15 mouse cellular contexts compared by ENCODE assay signal in genomic region chr5:136217004-136217665, GRCm38 (mm10). TPM values are rescaled to one million over a fixed set of nuclear protein-coding genes. Genes with fewer than 3 reads are reported as not detected.
DNase-seq lines count a peak whose midpoint lies in the region; ATAC-seq lines count a peak whose summit lies in the region.
"Had no signal": no experiment of that assay in that cellular context is flagged by ENCODE, and none has a peak within 500 bp of the region (broad histone marks: within the 10 kb centered on the region; RNA-seq: fewer than 3 reads in every experiment).

No protein-coding gene starts in this region.

- H3K4me2 ChIP-seq in limb, embryonic 13.5 days (replicated peaks) = no peak overlapping the region
- no peak overlapping the region for H3K4me2 ChIP-seq in neural tube, embryonic 15.5 days
- H3K4me2 ChIP-seq: embryonic facial prominence, embryonic 15.5 days; heart, embryonic 15.5 days; lung, embryonic 15.5 days had no signal

- H3K4me1 ChIP-seq in limb, embryonic 13.5 days = no peaks in the 10 kb centered on the region
- no peaks in the 10 kb centered on the region for H3K4me1 ChIP-seq in limb, embryonic 10.5 days
- H3K4me1 ChIP-seq in neural tube, embryonic 15.5 days = no peaks in the 10 kb centered on the region
- no peaks in the 10 kb centered on the region for H3K4me1 ChIP-seq in midbrain, embryonic 10.5 days
- H3K4me1 ChIP-seq: embryonic facial prominence, embryonic 15.5 days; heart, embryonic 15.5 days; lung, embryonic 15.5 days had no signal

- DNase-seq in limb, embryonic 10.5 days (ENCODE audit: low spot score) = no peak
- peak; percentile 57 for DNase-seq in thymus, postnatal 0 days (ENCODE audit: low spot score)
- no peak for DNase-seq in thymus, adult 18-20 months
- no peak for DNase-seq in midbrain, embryonic 10.5 days (ENCODE audit: low spot score)
- no peak for DNase-seq in right cerebral cortex, adult 2 months (ENCODE audit: low spot score in 2 of 2)
- DNase-seq: cerebellum, postnatal 10 days; gastrocnemius, postnatal 14 days had no signal

- H3K9ac ChIP-seq in limb, embryonic 13.5 days = peak overlapping the region; percentile 19; the same call in 1 of the 2 replicates
- no peak overlapping the region for H3K9ac ChIP-seq in neural tube, embryonic 15.5 days (replicated peaks)
- H3K9ac ChIP-seq: embryonic facial prominence, embryonic 15.5 days; heart, embryonic 15.5 days; lung, embryonic 15.5 days had no signal

- H3K27ac ChIP-seq in limb, embryonic 13.5 days = no peak overlapping the region
- H3K27ac ChIP-seq in limb, embryonic 10.5 days = no peak overlapping the region
- H3K27ac ChIP-seq in neural tube, embryonic 15.5 days (replicated peaks) = peak overlapping the region; percentile 14; the same call in 1 of the 2 replicates
- no peak overlapping the region for H3K27ac ChIP-seq in midbrain, embryonic 10.5 days (replicated peaks)
- H3K27ac ChIP-seq: embryonic facial prominence, embryonic 15.5 days; heart, embryonic 15.5 days; kidney, postnatal 0 days; lung, embryonic 15.5 days had no signal

- WGBS in limb, embryonic 13.5 days = 82% methylated on average over 18 of the region's 18 CpGs
- WGBS in limb, embryonic 10.5 days = 84% methylated on average over 18 of the region's 18 CpGs
- WGBS in neural tube, embryonic 15.5 days = 79% methylated on average over 18 of the region's 18 CpGs
- 85% methylated on average over 18 of the region's 18 CpGs for WGBS in midbrain, embryonic 10.5 days

- no peaks in the 10 kb centered on the region for H3K27me3 ChIP-seq in limb, embryonic 13.5 days
- no peaks in the 10 kb centered on the region for H3K27me3 ChIP-seq in limb, embryonic 10.5 days (ENCODE audit: low read depth, poor library complexity, severe bottlenecking)
- H3K27me3 ChIP-seq in neural tube, embryonic 15.5 days (replicated peaks) = no peaks in the 10 kb centered on the region
- H3K27me3 ChIP-seq in midbrain, embryonic 10.5 days (ENCODE audit: low read depth, poor library complexity, severe bottlenecking) = no peaks in the 10 kb centered on the region
- H3K27me3 ChIP-seq: embryonic facial prominence, embryonic 15.5 days; heart, embryonic 15.5 days; lung, embryonic 15.5 days had no signal

- H3K9me3 ChIP-seq in limb, embryonic 13.5 days = no peaks in the 10 kb centered on the region
- H3K9me3 ChIP-seq in limb, embryonic 10.5 days (replicated peaks) = no peaks in the 10 kb centered on the region
- H3K9me3 ChIP-seq in neural tube, embryonic 15.5 days (replicated peaks) = no peaks in the 10 kb centered on the region
- H3K9me3 ChIP-seq in midbrain, embryonic 10.5 days (replicated peaks) = peaks cover 14% of the 10 kb centered on the region
- H3K9me3 ChIP-seq: embryonic facial prominence, embryonic 15.5 days; heart, embryonic 15.5 days; lung, embryonic 15.5 days had no signal

- peaks cover 28% of the 10 kb centered on the region for H3K36me3 ChIP-seq in limb, embryonic 13.5 days
- peaks cover 42% of the 10 kb centered on the region for H3K36me3 ChIP-seq in limb, embryonic 10.5 days
- peaks cover 29% of the 10 kb centered on the region for H3K36me3 ChIP-seq in neural tube, embryonic 15.5 days
- H3K36me3 ChIP-seq in midbrain, embryonic 10.5 days = peaks cover 41% of the 10 kb centered on the region
- H3K36me3 ChIP-seq: embryonic facial prominence, embryonic 15.5 days; heart, embryonic 15.5 days; lung, embryonic 15.5 days had no signal

- no peak for ATAC-seq in limb, embryonic 13.5 days (ENCODE audit: low FRiP score, low read depth)
- ATAC-seq in granulocyte monocyte progenitor cell, adult 5-6 weeks (replicated peaks; ENCODE audit: poor library complexity, severe bottlenecking) = peak; percentile 59
- no peak for ATAC-seq in neural tube, embryonic 15.5 days (ENCODE audit: low FRiP score)
- ATAC-seq: forebrain, embryonic 14.5 days had no signal

- no peak overlapping the region for H3K4me3 ChIP-seq in limb, embryonic 13.5 days
- no peak overlapping the region for H3K4me3 ChIP-seq in limb, embryonic 10.5 days
- no peak overlapping the region for H3K4me3 ChIP-seq in neural tube, embryonic 15.5 days (replicated peaks)
- no peak overlapping the region for H3K4me3 ChIP-seq in midbrain, embryonic 10.5 days
- H3K4me3 ChIP-seq: embryonic facial prominence, embryonic 15.5 days; heart, embryonic 15.5 days; lung, embryonic 15.5 days had no signal

RNA-seq across cellular contexts. Expression of gene Prkrip1, which starts 18.4 kb away (rescaled TPM):
- polyA plus RNA-seq in limb, embryonic 13.5 days (2015; fragmentation: Nextera tagmentation; extraction: Ambion mirVana) = 55.3 and 60.1 TPM in 2 replicates
- polyA plus RNA-seq in limb, embryonic 10.5 days (2016; fragmentation: Nextera tagmentation; extraction: Ambion mirVana) = 66.0 and 75.4 TPM in 2 replicates
- polyA plus RNA-seq in thymus, postnatal 0 days (2015; fragmentation: Nextera tagmentation; extraction: Ambion mirVana) = 60.0 and 65.9 TPM in 2 replicates
- total RNA-seq in granulocyte monocyte progenitor cell, adult 5-6 weeks (2014; fragmentation: Nextera tagmentation) = 32.2 and 42.1 TPM in 2 replicates
- total RNA-seq in granulocyte monocyte progenitor cell, adult 5-6 weeks (2017) = 45.2 and 89.4 TPM in 2 replicates
- polyA plus RNA-seq in neural tube, embryonic 15.5 days (2015; fragmentation: Nextera tagmentation; extraction: Ambion mirVana) = 62.1 and 63.9 TPM in 2 replicates
- 67.7 and 72.9 TPM in 2 replicates for polyA plus RNA-seq in midbrain, embryonic 10.5 days (2016; fragmentation: Nextera tagmentation; extraction: Ambion mirVana)

RNA-seq across cellular contexts. Expression of gene Sh2b2, which starts 29.2 kb away (rescaled TPM):
- polyA plus RNA-seq in limb, embryonic 13.5 days (2015; fragmentation: Nextera tagmentation; extraction: Ambion mirVana) = 9.6 and 10.8 TPM in 2 replicates
- polyA plus RNA-seq in limb, embryonic 10.5 days (2016; fragmentation: Nextera tagmentation; extraction: Ambion mirVana) = 14.4 and 17.7 TPM in 2 replicates
- 2.6 and 2.7 TPM in 2 replicates for polyA plus RNA-seq in thymus, postnatal 0 days (2015; fragmentation: Nextera tagmentation; extraction: Ambion mirVana)
- 32.9 and 67.0 TPM in 2 replicates for total RNA-seq in granulocyte monocyte progenitor cell, adult 5-6 weeks (2014; fragmentation: Nextera tagmentation)
- 10.9 and 13.9 TPM in 2 replicates for total RNA-seq in granulocyte monocyte progenitor cell, adult 5-6 weeks (2017)
- polyA plus RNA-seq in neural tube, embryonic 15.5 days (2015; fragmentation: Nextera tagmentation; extraction: Ambion mirVana) = 23.4 and 24.1 TPM in 2 replicates
- 13.2 and 13.7 TPM in 2 replicates for polyA plus RNA-seq in midbrain, embryonic 10.5 days (2016; fragmentation: Nextera tagmentation; extraction: Ambion mirVana)

RNA-seq across cellular contexts. Expression of gene Orai2, which starts 46.6 kb away (rescaled TPM):
- polyA plus RNA-seq in limb, embryonic 13.5 days (2015; fragmentation: Nextera tagmentation; extraction: Ambion mirVana) = 11.1 and 11.9 TPM in 2 replicates
- polyA plus RNA-seq in limb, embryonic 10.5 days (2016; fragmentation: Nextera tagmentation; extraction: Ambion mirVana) = 5.5 and 6.6 TPM in 2 replicates
- polyA plus RNA-seq in thymus, postnatal 0 days (2015; fragmentation: Nextera tagmentation; extraction: Ambion mirVana) = 54.7 and 67.8 TPM in 2 replicates
- total RNA-seq in granulocyte monocyte progenitor cell, adult 5-6 weeks (2014; fragmentation: Nextera tagmentation) = 24.7 and 38.2 TPM in 2 replicates
- total RNA-seq in granulocyte monocyte progenitor cell, adult 5-6 weeks (2017) = 26.6 and 29.0 TPM in 2 replicates
- polyA plus RNA-seq in neural tube, embryonic 15.5 days (2015; fragmentation: Nextera tagmentation; extraction: Ambion mirVana) = 40.0 and 45.6 TPM in 2 replicates
- 8.0 and 10.8 TPM in 2 replicates for polyA plus RNA-seq in midbrain, embryonic 10.5 days (2016; fragmentation: Nextera tagmentation; extraction: Ambion mirVana)
